Mouse (Mus musculus): ENCODE measurements around the gene 4930563M21Rik.
"Not testable (repeated sequence)": the region's sequence is repeated elsewhere in the genome, so short reads cannot be mapped to it uniquely, and the experiment has no call there.

The 4930563M21Rik gene

GRCm38 (mm10) chr9:56010450-56010849, at the start of gene 4930563M21Rik:
Gene 4930563M21Rik, minus strand, starts transcription at chr9:56010550.
- no peak for DNase-seq (ENCODE audit: low spot score in 2 of 2)

DNA sequence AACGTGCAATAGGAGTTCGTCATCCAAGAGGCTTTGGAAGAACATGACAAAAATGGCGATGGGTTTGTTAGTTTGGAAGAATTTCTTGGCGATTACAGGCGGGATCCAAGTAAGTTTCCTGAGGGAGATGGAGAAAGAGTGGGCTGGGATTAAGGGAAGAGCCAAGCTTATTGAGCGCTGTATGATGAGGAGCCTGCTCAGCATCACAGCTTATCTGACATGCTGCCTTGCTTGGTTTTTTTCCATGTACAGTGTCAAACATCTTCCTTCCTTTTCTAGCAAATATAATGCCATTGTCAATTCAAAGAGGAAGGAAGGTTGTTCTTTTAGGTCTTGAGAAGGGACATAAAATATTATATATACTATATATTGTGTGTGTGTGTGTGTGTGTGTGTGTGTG, 45.8 kb upstream of the 4930563M21Rik start:
- no peak for DNase-seq (ENCODE audit: low spot score in 2 of 2)

DNA sequence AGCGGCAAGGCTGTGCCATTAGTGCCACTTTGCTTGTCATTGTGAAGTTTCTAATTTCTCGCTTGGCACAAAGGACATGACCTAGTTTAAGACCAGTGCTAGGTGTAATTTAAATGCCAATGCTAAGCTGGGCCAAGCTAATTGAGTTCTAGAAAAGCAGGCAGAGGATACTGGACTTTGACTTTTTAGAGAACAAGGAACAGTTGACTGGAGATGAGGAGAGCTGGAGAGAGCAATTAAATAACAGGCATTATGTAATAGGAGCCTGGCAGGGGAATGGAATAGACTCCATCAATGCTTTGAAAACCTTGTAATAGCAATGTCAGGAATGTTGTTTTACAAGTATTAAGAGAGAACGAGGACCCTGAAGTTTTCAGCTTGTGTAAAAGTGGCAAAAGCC, 43.4 kb upstream of the 4930563M21Rik start:
- DNase-seq (ENCODE audit: low spot score in 2 of 2): no peak

GRCm38 (mm10) chr9:56042181-56042621, 31.9 kb upstream of the 4930563M21Rik start:
- no peak for DNase-seq (ENCODE audit: low spot score in 2 of 2)

- DNase-seq (ENCODE audit: low spot score in 2 of 2): peak; percentile 93 to 97
Measured at GRCm38 (mm10) chr9:56041372-56042180, 31.2 kb upstream of the 4930563M21Rik start, which contains the start of gene Rcn2. Gene Rcn2, plus strand, starts transcription at chr9:56041845.

DNA sequence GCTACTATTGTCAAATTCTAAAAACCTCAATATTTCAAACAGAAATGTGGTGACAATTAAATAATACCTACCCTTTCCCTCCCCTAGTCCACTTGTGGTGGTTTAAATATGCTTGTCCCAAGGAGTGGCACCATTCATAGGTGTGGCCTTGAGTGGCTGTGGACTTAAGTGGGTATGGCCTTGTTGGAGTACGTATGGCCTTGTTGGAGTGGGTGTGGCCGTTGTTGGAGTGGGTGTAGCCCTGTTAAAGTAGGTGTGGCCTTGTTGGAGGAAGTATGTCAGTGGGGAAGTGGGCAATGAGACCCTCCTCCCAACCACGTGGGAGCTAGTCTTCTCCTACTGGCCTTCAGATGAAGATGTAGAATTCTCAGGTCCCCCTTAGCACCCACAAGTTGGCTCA, 21.9 kb upstream of the 4930563M21Rik start:
- no peak for DNase-seq (ENCODE audit: low spot score in 2 of 2)

DNA sequence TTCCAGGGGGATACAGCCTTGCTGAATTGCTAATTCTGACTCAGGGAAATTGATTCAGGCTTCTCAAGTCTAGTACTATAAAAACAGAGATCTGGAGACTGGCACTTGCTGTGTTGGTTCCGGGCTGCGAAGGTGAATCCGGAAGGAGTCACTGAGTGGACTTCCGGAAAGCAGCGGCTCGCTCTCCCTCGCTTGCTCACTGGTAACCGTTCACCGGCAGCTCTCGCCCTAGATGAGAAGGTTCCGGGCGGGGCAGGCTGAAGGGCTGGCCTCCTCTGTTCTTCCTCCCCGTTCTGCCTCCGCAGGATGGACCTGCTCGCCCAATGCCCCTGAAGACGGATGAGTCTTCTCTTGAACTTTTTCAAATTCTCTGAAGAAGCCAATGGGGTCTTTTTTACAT, 16.9 kb upstream of the 4930563M21Rik start:
- no peak for DNase-seq (ENCODE audit: low spot score in 2 of 2)

GRCm38 (mm10) chr9:56024772-56025171, 14.4 kb upstream of the 4930563M21Rik start:
- no peak for DNase-seq (ENCODE audit: low spot score in 2 of 2)

DNA sequence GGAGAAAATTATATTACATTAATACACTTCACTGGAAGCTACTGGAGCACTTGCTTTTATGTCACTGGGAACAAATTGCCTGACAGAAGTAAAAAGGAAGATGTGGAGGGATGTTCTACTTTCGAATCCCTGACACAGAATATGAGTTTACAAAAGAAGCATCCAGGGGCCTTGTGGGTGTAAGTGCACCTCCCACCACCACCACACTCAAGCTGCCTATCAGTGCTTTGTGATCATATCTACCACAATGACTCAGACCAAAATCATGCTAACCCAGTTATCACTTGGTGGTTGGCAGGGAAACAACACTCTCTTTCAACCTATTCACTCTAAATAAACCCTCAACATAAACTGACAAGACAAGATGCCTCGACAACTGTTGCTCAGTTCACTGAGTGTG, 5.7 kb downstream of the 4930563M21Rik start:
- not testable (repeated sequence) for DNase-seq (ENCODE audit: low spot score in 2 of 2)

DNA sequence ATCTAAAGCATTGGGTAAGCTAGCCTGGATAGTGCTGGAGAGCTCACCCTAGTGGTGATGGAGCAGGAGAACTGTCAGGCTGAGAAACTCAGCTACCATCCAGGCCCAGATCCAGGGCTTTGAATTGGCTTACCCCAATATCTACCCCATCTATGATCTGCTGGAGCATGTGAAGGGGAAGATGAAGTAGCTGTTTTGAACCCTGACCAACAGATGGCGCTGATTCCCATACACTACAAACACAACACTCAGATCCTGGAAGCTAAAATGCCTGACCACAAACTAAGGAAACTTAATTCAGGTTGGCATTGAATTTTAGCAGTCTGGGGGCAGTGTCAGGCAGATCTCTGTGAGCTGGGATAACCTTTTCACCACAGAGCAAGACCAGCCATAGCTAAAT, 63.5 kb downstream of the 4930563M21Rik start:
- peak in 1 of 2 experiments; percentile 72 for DNase-seq (ENCODE audit: low spot score in 2 of 2)

DNA sequence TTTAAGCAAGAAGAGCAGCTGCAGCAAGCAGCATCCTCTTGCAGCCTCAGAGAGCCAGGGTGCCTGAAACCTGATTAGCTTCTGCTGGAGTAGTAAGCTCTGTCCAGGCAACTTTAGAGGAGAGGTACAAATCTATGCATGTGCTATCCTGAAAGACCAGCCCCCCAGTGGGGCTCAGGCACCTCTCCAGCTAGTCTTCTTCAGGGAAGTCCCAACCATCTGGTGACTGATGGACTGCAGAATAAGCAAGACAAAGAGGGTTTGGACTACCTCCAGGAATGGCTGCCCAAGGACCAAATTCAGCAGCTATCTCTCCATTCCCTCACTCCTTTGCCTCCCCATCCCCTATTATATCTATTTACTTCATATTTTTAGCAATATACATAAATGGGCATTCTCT, 69.0 kb downstream of the 4930563M21Rik start:
- DNase-seq (ENCODE audit: low spot score in 2 of 2): no peak

GRCm38 (mm10) chr9:55938618-55938985, 71.7 kb downstream of the 4930563M21Rik start:
- no peak for DNase-seq (ENCODE audit: low spot score in 2 of 2)

DNA sequence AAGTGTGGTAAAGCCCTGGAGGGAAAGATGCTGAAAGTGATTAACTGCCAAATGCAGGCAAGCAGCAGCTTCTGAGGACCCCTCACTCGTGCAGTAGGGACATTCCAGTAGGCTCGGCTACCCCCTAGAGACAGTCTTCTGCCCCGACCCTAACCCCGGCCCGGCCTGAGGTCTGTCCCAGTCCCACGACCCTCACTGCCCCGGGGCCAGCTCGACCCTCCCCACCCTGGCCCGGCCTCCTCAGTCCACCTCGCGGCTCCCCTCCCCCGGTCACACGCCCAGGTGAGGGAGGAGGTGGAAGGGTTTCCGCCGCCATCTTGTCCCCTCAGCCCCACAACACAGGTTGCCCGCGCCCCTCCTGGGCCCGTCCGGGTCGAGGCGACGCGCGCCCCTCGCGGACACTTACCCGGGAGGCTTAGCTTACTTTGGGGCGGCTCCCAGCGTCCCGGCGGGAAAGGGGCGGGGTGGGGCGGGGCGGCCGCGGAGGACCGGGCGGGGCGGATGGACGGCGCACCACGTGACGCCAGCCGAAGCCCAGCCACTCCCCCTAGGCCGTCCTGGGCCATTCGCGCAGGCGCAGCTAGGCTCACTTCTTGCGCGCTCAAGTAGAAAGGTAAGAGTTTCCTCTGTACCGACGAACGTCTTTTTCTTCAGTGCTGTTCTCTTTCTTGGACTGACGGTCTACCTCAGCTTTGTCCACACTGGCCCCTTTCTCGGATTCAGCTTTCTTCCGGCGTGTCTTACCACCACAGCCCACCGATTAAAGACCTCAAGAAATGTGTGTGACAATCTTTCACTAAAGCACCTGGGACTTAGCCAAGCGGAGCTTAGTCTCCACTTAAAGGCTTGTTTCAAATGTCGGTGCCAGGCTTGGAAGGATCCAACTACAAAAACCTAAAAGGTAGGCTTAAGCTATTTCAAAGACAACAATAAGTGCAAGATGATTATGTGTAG, 72.4 kb downstream of the 4930563M21Rik start, which contains the start of gene Scaper:
Scaper (minus strand) TSS at position 456 of the 954 bp plus-strand sequence.
- DNase-seq (ENCODE audit: low spot score in 2 of 2): peak; percentile 90 to 95

DNA sequence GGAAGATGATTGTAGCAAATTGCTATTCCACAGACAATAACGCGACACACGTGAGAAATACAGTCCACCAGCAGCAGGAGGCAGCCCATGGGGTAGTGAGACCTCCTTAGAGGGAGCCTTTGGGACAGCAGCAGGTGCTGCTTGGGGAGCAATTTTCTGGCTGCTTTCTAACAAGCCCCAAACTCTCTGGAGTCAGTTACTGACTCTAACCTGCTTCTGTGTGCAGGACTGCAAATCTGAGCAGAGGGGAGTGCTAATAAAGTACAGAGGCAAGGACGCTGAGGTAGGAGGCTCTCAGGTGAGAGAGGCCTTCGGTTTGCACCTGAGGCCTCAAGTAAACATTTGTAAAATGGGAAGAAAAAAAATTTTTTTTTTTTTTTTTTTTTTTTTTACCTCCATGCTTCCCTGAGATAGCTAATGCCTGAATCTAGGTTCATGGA, 73.1 kb downstream of the 4930563M21Rik start:
- no peak for DNase-seq (ENCODE audit: low spot score in 2 of 2)

GRCm38 (mm10) chr9:55932482-55932881, 77.9 kb downstream of the 4930563M21Rik start:
- no peak for DNase-seq (ENCODE audit: low spot score in 2 of 2)

DNA sequence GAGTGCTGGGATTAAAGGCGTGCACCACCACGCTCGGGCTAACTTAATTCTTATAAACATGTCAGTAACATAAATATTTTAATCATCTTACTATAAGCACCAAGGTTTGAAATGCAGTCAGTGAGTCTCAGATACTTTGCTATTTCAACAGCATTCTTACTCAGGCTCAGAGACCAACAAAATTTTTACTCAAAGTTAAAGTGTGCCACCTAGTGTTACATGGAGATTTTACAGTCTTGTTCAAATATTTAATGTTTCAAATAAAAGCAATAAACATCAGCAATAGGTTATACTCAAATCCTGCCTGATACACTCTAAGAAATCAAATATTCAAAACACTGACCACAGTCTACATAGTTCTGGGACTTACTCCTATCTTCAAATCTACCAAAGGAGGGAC, 91.8 kb downstream of the 4930563M21Rik start:
- DNase-seq (ENCODE audit: low spot score in 2 of 2): no peak

GRCm38 (mm10) chr9:55916751-55917150, 93.6 kb downstream of the 4930563M21Rik start:
- DNase-seq (ENCODE audit: low spot score in 2 of 2): no peak

All from spleen, postnatal 4 days (tissue).